Mouse (Mus musculus): ENCODE results near the gene Slco3a1.

The Slco3a1 gene

DNA sequence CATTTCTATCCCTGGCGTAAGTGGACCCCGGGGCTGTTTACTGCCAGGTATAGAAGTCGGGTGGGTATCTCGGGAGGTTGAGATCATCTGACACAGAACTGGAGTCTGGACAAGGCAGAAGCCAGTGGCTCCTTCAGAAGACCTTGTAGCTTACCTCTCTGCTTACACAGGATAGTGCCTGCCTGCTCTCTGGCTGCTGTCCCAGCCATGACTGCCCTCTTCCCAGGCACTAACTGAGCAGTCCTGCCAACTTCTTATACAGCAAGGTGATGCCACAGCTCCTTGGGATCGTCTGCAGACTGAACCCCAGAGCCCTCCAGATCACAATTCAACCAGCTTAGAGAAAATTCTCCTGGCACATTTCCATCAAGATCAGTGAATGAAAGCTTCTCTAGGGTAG is 26.4 kb downstream of the Slco3a1 start:
- DNase-seq (ENCODE audit: low spot score), result no peak

DNA sequence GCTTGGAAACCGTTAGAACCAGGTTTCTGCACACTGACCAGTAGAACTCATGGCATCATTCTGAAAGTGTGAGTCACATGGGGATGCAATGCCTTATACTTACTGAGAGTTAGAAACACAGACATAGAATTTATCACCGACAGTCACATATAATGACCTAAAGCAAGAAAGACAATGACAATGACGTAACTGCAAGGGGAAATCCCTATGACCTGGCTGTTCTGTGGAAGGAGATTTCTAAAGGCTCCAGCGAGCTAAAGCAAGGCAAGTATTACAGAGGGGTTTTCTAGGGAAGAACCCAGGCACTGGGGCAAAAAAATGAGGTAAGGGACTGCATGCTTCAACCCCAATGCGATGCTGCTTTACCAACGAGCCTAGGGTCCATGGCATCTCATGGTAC is 26.9 kb downstream of the Slco3a1 start:
- DNase-seq (ENCODE audit: low spot score), result no peak

DNA sequence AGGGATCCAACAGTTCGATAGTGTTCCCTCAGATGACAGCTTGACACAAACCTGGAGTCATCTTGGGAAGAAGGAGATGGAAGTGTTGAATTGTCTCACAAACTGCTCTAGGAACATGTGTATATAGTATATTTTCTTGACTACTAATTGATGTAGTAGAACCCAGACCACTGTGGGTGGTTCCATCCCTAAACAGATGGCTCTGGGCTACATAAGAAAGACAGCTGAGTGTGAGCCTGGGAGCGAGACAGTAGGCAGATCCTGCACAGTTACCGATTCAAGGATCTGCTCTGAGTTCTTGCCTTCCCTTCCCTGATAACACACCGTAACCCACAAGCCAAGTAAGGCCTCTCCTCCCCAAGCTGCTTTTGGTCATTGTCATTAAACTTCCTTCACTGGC is 28.6 kb downstream of the Slco3a1 start:
- no peak for DNase-seq (ENCODE audit: low spot score)

- no peak for DNase-seq (ENCODE audit: low spot score)
These were observed 29.0 kb downstream of the Slco3a1 start for GRCm38 (mm10) chr7:74525586-74525985.

DNA sequence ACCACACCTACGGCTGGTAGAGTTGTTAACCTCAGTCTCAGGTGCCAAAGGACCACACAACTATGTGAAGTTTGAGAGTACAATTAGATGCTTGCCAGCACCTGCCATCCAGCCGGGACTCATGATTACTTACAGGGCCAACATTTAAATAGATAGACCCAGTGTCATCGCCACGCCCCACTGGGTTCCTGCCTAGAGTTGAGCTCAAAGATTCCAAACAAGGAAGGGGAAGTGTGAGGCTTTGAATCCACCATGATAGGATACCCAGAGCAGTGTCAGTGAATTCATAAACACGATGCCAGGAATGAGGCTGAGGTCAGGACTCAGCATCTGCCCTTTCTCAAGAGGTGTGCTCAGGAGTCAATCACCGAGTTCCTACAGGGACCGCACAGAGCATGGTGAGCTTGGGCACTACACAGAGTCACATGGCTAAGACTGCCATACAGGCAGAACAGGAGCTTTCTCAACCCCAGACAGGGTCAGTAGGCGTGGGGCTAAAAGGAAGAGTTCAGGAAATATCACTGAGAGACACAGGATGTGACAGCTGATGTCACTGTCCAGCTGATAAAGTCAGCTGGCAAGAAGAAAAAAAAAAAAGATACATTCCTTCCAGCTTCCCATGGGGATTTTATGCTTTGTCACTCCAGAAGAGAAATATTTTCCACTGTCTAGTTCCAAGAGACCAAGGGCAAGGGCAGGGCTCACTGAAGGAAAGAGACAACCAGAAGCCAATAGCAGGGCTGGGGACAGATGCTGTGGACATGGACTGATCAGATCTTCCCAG is 30.2 kb downstream of the Slco3a1 start:
- DNase-seq (ENCODE audit: low spot score), result no peak

- DNase-seq (ENCODE audit: low spot score), result no peak
These were observed 31.5 kb downstream of the Slco3a1 start for GRCm38 (mm10) chr7:74523086-74523485.

GRCm38 (mm10) chr7:74522260-74522659 is 32.3 kb downstream of the Slco3a1 start:
- DNase-seq (ENCODE audit: low spot score), result no peak

GRCm38 (mm10) chr7:74519386-74519785 is 35.2 kb downstream of the Slco3a1 start:
- DNase-seq (ENCODE audit: low spot score), result no peak

DNA sequence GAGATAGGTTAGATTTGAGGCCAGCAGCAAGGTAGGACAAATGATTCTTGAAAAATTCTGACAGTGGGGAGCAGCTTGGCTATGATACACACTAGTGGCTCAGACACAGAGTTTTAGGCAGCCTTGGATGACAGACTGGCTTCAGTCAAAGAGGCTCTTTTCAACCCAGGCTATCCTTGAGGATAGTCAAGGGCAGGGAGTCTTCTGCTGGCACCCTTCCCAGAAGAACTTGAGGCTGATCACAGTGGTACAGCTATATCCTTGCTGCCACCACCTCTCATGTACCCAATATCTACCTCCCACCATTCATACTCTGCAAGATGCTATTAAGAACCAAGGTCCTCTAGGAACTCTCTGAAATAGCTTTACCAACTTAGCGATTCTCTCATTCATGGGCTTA is 35.8 kb downstream of the Slco3a1 start:
- no peak for DNase-seq (ENCODE audit: low spot score)

GRCm38 (mm10) chr7:74518255-74518654 is 36.3 kb downstream of the Slco3a1 start:
- no peak for DNase-seq (ENCODE audit: low spot score)

GRCm38 (mm10) chr7:74510676-74511075 is 43.9 kb downstream of the Slco3a1 start:
- no peak for DNase-seq (ENCODE audit: low spot score)

DNA sequence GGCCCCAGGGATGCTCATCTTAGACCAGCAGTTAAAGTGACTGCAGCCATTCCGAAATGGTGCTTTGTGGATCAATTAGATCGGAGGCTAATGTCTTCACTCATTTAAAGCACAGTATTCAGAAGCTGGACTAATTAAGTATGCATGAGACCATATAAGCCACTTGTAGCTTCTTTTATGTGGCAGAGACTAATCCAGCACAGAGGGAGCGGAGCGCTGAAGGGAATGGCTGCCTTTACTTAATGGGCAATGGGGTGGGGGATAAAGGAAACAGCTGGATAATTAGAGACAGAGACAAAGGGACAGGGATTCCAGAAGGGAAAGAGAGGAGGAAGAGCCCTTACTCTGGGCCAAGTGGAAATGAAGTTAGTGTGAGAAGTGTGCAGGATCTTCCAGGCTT is 46.4 kb downstream of the Slco3a1 start:
- no peak for DNase-seq (ENCODE audit: low spot score)

DNA sequence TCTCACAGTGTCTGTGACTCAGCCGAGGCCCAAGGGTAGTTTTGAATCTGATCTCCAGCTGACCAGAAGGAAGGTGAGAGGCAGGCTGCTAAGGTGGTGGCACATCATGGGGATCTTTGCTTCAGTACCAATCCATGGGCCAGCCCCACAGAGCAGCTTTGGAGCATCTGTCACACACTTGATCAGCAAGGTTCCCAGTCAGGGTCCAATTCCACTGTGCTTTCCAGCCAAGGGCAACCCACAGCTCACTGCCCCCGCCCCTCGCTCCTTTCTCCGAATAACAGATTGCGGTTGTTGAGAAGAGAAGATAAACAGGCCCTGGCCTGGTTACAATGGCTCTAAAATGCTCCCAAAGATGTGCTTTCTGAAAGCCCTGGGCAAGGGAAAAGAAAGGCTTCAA is 47.7 kb downstream of the Slco3a1 start:
- no peak for DNase-seq (ENCODE audit: low spot score)

GRCm38 (mm10) chr7:74505635-74506034 is 48.9 kb downstream of the Slco3a1 start:
- no peak for DNase-seq (ENCODE audit: low spot score)

GRCm38 (mm10) chr7:74501187-74501586 is 53.4 kb downstream of the Slco3a1 start:
- no peak for DNase-seq (ENCODE audit: low spot score)

GRCm38 (mm10) chr7:74499470-74499869 is 55.1 kb downstream of the Slco3a1 start:
- DNase-seq (ENCODE audit: low spot score), result no peak

DNA sequence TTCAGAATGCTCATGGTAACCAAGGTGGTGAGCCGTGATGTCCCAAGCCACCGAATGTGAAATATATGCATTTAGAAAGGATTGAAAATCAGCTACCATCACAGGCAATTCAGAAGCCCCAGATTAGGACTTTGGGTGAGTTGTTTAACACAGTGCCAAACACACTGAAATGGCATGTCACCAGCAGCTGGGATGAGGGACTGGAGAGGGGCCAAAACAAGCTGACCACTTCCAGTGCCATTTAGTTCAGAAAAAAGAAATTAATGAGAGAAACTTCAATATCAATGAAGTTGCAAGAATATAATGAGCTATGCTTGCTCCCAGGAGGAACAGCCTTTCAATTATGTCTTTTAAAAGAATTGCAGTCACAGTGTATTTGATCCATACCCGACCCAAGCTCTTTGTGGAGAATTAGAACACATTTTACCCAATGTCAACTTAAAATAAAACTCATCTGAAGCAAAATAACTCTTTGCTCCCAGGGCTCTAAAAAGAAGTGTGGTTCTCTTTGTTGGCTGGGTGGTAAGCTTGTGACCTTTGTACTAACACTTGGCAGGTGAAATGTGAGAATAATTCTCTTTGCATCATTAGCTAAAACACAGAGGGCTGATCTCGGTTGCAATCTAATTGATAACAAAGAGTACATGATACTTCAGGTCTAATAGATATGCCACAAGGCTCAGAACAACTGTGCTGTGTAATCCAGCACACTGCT is 56.2 kb downstream of the Slco3a1 start:
- DNase-seq (ENCODE audit: low spot score), result no peak

DNA sequence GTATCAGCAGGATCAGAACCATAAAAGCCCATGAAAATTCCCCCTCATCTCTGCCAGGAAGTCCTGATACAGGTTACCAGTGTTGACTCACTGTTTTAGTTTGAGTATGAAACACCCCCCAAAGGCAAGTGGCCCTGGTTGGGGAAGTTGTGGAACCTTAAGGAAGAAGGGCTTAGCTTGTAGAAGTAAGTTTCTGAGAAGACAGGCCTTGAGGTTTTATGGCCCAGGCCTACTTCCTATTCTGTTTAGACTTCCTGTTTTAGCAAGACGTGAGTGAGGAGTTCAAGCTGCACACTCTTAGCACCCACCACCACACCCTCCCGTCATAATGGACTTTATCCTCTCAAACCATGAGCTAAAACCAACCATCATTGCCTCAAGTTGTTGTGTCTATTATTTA is 57.4 kb downstream of the Slco3a1 start:
- no peak for DNase-seq (ENCODE audit: low spot score)

GRCm38 (mm10) chr7:74495451-74495850 is 59.1 kb downstream of the Slco3a1 start:
- DNase-seq (ENCODE audit: low spot score), result no peak

DNA sequence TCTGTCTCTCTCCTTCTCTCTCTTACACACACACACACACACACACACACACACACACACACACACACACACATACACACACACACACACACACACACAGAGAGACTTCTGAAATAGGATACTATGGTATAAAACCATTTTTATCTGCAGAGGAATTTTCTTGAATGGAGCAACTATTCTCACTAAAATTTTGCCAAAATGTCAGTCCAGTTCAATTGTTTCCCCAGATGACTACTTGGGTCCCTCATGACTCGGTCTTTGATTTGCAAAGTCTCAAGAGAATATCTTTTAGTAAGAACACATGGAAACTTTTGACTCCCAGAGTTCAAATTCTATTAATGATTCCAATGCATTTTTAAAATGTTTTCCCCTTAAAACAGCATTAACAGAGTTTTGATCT is 60.8 kb downstream of the Slco3a1 start:
- DNase-seq (ENCODE audit: low spot score), result no peak

GRCm38 (mm10) chr7:74491683-74492355 is 62.8 kb downstream of the Slco3a1 start:
- DNase-seq (ENCODE audit: low spot score), result no peak

DNA sequence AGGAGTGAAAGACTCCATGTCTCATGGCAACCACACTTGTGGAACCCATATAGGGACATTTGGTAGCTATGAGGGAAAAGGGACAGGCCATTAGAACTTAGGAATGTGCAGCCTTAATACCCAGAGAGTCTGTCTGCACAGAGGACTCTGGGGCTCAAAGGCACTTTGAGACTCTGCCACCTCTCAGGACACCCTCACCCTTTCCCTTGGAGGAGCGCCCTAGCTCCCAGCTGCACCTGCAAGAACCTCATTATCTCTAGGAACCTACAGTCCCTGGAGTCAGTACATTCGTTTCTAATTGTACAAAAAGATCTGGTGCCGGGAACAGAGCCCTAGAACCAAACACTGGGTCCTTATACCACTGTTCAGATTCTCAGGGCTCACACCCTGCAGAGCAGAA is 66.4 kb downstream of the Slco3a1 start:
- no peak for DNase-seq (ENCODE audit: low spot score)

DNA sequence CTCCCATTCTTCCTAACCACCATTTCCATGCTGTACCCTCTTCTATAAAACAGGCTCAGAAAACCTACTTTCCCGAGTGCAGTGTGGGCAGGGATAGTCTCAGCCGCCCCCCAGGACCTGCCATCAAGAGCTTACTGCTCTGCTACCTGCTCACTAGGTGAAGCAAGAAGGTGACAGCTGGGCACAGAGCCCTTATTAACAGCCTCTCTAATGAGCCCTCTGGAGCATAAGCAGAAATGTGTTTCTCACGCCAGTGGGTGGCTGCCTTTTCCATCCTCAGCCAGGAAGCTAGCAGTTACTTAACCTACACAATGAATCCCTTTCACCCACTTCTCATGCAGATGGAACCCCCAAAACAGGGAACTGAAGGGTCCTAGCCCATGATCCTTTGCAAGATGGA is 66.9 kb downstream of the Slco3a1 start:
- no peak for DNase-seq (ENCODE audit: low spot score)
